Mouse (Mus musculus) kidney, postnatal 0 days (tissue): ENCODE results near the gene Hist3h2a. TPM values are rescaled to one million over a fixed set of nuclear protein-coding genes. Genes with fewer than 3 reads are reported as not detected.

Experiments
- ATAC-seq: fragments of 200-750 bp; cut with Nextera tagmentation; replicated peaks from 2 replicates; pipeline ENCODE4 v1.8.0; 2017; ENCODE audit warnings: low read depth, moderate number of reproducible peaks, moderate TSS enrichment, moderate library complexity; ENCODE audit not compliant: low FRiP score
- DNase-seq: peaks from one replicate; pipeline ENCODE4 v3.0.0-alpha.2; 2016; ENCODE audit warnings: low spot score
- H3K27ac ChIP-seq: fragments of 300-500 bp; sonication (generic); 2 replicates; pipeline ENCODE4 v1.5.1; 2014; ENCODE audit warnings: mild to moderate bottlenecking
- H3K27me3 ChIP-seq: fragments of 300-500 bp; sonication (generic); 2 replicates; pipeline ENCODE4 v1.6.1; 2014; ENCODE audit warnings: low read length, mixed read lengths; ENCODE audit not compliant: insufficient read depth
- H3K36me3 ChIP-seq: fragments of 300-500 bp; sonication (generic); 2 replicates; pipeline ENCODE4 v1.6.1; 2014; ENCODE audit warnings: low read length, mixed read lengths; ENCODE audit not compliant: insufficient read depth
- H3K4me1 ChIP-seq: fragments of 300-500 bp; sonication (generic); replicated peaks from 2 replicates; pipeline ENCODE4 v1.6.1; 2014; ENCODE audit warnings: antibody characterized with exemption, low read length, mixed read lengths; ENCODE audit not compliant: insufficient read depth
- H3K4me2 ChIP-seq: fragments of 300-500 bp; sonication (generic); 2 replicates; pipeline ENCODE4 v1.6.1; 2014; ENCODE audit warnings: mild to moderate bottlenecking, low read length, moderate library complexity, mixed read lengths
- H3K4me3 ChIP-seq: fragments of 300-500 bp; sonication (generic); replicated peaks from 2 replicates; pipeline ENCODE4 v1.5.1; 2014; ENCODE audit warnings: low read depth, low read length
- H3K9ac ChIP-seq: fragments of 300-500 bp; sonication (generic); 2 replicates; pipeline ENCODE4 v1.6.1; 2014; ENCODE audit warnings: low read depth, low read length
- H3K9me3 ChIP-seq: fragments of 300-500 bp; sonication (generic); replicated peaks from 2 replicates; pipeline ENCODE4 v1.6.1; 2016; ENCODE audit warnings: low read length, inconsistent platforms, mixed read lengths
- CTCF ChIP-seq: IDR thresholded peaks from 2 replicates; pipeline ENCODE4 v1.5.1; 2016; ENCODE audit warnings: antibody characterized with exemption, low read depth, mild to moderate bottlenecking, moderate library complexity
- WGBS: fragments of 180-500 bp; shearing (Covaris S2); extraction: QIAGEN DNeasy Blood & Tissue Kit; methylation state at CpG from one replicate; pipeline ENCODE4 v1.1.7; 2014; 5-methylcytosine and 5-hydroxymethylcytosine counted together
- polyA plus RNA-seq: library from polyadenylated mRNA; unstranded; fragments of >200 nt; fragmentation: Nextera tagmentation; extraction: Ambion mirVana; gene quantifications from 2 replicates; pipeline ENCODE4 v1.2.1, GENCODE M21; 2015

Gene Hist3h2a
- polyA plus RNA-seq, 1 experiment from 2014 or later = 40.9 TPM

- Histone ChIP-seq H3K9ac (no peak overlapping the region), H3K27me3 (no peaks in the 10 kb centered on the region), H3K9me3 (no peaks in the 10 kb centered on the region), H3K4me1 (0 out of 2 replicates have a peak, but pooled peaks cover 6% of the 10 kb centered on the region), H3K4me2 (no peak overlapping the region), H3K27ac (no peak overlapping the region), H3K4me3 (no peak overlapping the region), H3K36me3 (peaks cover 24% of the 10 kb centered on the region)
- DNase-seq = no peak
- no peak for TF ChIP-seq CTCF
- no peak for ATAC-seq
- 84% methylated on average over 4 of the region's 4 CpGs for WGBS
These were observed 25.4 kb upstream of the Hist3h2a start for GRCm38 (mm10) chr11:58929055-58929454.

DNA sequence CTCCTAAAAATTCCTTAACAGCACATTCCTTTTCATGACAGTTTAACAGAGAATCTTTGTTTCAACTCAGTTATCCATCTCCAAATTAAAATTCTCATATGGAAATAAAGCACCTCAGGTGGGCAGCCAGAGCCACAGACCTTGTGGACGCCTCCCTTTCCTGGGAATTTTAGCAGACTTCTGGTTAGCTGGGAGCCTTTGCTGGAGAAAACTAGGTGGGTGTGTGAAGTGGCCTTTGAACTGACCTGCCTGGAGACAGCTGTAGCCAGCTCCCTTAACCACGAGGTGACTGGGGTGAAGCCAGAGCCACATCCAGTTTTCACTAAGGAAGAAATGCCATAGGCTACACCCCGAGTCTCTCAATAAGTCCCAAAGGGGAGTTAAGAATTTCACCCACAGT, 24.8 kb upstream of the Hist3h2a start:
- Histone ChIP-seq H3K4me2 (no peak overlapping the region), H3K4me3 (no peak overlapping the region), H3K9ac (no peak overlapping the region), H3K27me3 (no peaks in the 10 kb centered on the region), H3K9me3 (no peaks in the 10 kb centered on the region), H3K27ac (0 out of 2 replicates have a peak overlapping the region, but pooled peaks have one; percentile 6), H3K36me3 (peaks cover 24% of the 10 kb centered on the region), H3K4me1 (0 out of 2 replicates have a peak, but pooled peaks cover 6% of the 10 kb centered on the region)
- DNase-seq (no peak), ATAC-seq (no peak)
- no peak for TF ChIP-seq CTCF
- WGBS = 31% methylated on average over 3 of the region's 3 CpGs

DNA sequence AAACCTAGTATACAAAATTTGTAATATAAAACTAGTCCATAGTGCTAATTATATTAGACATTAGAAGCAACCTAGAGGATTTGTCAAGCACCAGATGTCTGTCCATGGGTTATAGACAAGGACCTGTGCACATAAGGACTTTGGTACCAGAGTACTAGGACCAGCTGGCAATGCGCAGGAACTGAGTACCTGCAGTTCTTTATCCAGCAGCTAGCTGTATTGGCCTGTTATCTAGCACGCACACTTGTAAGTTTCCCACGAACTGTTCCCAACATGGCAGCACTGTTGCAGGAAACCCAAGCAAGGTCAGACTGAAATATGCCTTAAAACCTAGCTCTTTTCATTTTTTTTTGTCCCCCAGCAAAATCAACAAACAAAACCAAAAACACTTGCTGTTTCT, 24.2 kb upstream of the Hist3h2a start:
- TF ChIP-seq CTCF = no peak
- H3K9me3 ChIP-seq = no peaks in the 10 kb centered on the region
- peaks cover 24% of the 10 kb centered on the region for H3K36me3 ChIP-seq
- DNase-seq (no peak), ATAC-seq (no peak)
- H3K4me1 ChIP-seq = 0 out of 2 replicates have a peak, but pooled peaks cover 6% of the 10 kb centered on the region
- H3K4me2 ChIP-seq = no peak overlapping the region
- H3K9ac ChIP-seq = no peak overlapping the region
- no peaks in the 10 kb centered on the region for H3K27me3 ChIP-seq
- H3K27ac ChIP-seq = no peak overlapping the region
- no peak overlapping the region for H3K4me3 ChIP-seq
- 91% methylated on average over 3 of the region's 3 CpGs for whole genome bisulfite sequencing

GRCm38 (mm10) chr11:58931576-58931975, 22.9 kb upstream of the Hist3h2a start:
- no peaks in the 10 kb centered on the region for H3K9me3 ChIP-seq
- WGBS = 49% methylated on average over 4 of the region's 4 CpGs
- no peak overlapping the region for H3K27ac ChIP-seq
- peak; percentile 52 for TF ChIP-seq CTCF
- H3K4me1 ChIP-seq = 0 out of 2 replicates have a peak, but pooled peaks cover 6% of the 10 kb centered on the region
- no peak overlapping the region for H3K4me3 ChIP-seq
- no peak for ATAC-seq
- no peaks in the 10 kb centered on the region for H3K27me3 ChIP-seq
- H3K4me2 ChIP-seq = no peak overlapping the region
- H3K9ac ChIP-seq = no peak overlapping the region
- H3K36me3 ChIP-seq = peaks cover 24% of the 10 kb centered on the region
- peak; percentile 51 for DNase-seq

DNA sequence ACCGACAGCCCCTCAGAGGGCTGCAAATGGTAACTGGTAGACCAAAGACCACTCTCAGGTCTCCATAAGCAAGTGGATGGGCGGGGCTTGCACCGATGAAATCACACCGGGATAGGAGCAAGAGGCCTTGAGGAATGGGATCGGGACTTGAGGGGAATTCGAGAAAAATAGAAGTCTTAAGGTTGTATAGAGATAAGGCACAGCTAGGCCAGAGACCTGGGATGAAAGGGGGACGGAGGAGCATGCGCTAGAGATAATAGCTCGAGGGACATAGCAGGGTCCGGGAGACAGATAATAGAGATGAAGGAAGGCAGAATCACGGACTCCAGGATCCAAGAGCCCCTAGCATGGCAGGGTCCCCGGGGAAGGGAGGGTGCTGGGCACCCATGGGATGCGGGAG, 16.6 kb upstream of the Hist3h2a start:
- Histone ChIP-seq H3K36me3 (peaks cover 12% of the 10 kb centered on the region), H3K4me3 (peak overlapping the region; percentile 93), H3K9ac (peak overlapping the region; percentile 89), H3K9me3 (no peaks in the 10 kb centered on the region), H3K27ac (peak overlapping the region; percentile 93; the same call in 1 of the 2 replicates), H3K27me3 (no peaks in the 10 kb centered on the region), H3K4me2 (peak overlapping the region; percentile 94), H3K4me1 (no peaks in the 10 kb centered on the region; the same call in 1 of the 2 replicates)
- under 1% methylated on average over 13 of the region's 13 CpGs for WGBS
- TF ChIP-seq CTCF = no peak
- DNase-seq (no peak), ATAC-seq (no peak)

DNA sequence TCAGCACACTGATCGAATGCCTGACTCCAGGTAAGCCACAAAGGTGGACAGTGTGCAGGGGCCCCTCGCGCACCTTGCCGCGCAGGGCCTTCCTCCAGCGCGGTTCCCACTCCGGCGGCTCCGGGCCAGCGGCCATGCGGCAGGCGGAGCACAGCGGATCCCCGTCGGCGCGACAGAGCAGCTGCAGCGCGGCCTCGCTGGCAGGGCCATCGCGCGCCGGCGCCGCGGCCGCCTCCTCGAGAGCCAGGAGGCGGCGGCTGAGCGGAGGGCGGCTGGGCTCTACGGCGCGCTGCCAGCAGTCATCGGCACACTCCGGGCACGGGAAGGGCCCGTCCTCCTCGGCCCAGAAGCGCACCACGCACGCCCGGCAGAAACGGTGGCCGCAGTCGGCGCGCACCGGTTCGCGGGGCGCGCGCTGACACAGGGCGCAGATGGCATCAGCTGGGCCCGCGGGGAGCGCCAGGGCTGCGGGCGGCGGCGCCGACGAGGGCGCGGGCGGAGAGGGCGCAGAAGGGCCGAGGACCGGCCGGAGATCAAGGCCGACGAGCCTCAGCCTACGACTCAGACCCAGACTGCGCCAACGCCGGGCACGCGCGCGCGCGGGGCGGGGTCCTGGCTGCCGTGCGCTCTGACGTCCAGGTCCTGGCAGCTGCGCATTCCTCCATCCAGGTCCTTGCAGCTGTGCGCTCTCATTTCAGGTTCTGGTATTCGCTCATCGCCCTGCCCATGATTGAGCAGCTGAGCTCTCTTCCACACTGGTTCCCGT, 16.0 kb upstream of the Hist3h2a start, which contains the start of gene Rnf187:
TSS of gene Rnf187 (minus strand) at position 595 of the 766 bp plus-strand sequence.
- peak within 1 kb of the TSS; percentile 94 for H3K4me2 ChIP-seq
- peak within 1 kb of the TSS; percentile 89 for H3K9ac ChIP-seq
- peak; percentile 95 for DNase-seq
- H3K4me1 ChIP-seq = no peaks in the 10 kb centered on the region; the same call in 1 of the 2 replicates
- peak; percentile 97 for ATAC-seq
- H3K27ac ChIP-seq = peak within 1 kb of the TSS; percentile 93
- peaks cover 6% of the 10 kb centered on the region for H3K36me3 ChIP-seq
- under 1% methylated on average over 76 of the region's 95 CpGs for WGBS
- H3K9me3 ChIP-seq = no peaks in the 10 kb centered on the region
- TF ChIP-seq CTCF = no peak
- no peaks in the 10 kb centered on the region for H3K27me3 ChIP-seq
- H3K4me3 ChIP-seq = peak within 1 kb of the TSS; percentile 93
